Comparison of ENCODE assay signal across 25 mouse cellular contexts in genomic region chr19:8852236-8852928, GRCm38 (mm10). TPM values are rescaled to one million over a fixed set of nuclear protein-coding genes. Genes with fewer than 3 reads are reported as not detected.
A peak's percentile ranks its signal among the peaks of the same experiment; 100 is the strongest.
DNase-seq lines count a peak whose midpoint lies in the region; ATAC-seq lines count a peak whose summit lies in the region.
"Had no signal": no experiment of that assay in that cellular context is flagged by ENCODE, and none has a peak within 500 bp of the region (broad histone marks: within the 10 kb centered on the region; RNA-seq: fewer than 3 reads in every experiment).

No protein-coding gene starts in this region.

- H3K4me2 ChIP-seq in lung, embryonic 16.5 days (ENCODE audit: low read depth, low read length), result no peak overlapping the region
- H3K4me2 ChIP-seq in embryonic facial prominence, embryonic 14.5 days (ENCODE audit: low read depth, low read length), result no peak overlapping the region
- no peak overlapping the region for H3K4me2 ChIP-seq in limb, embryonic 12.5 days
- H3K4me2 ChIP-seq: embryonic facial prominence, embryonic 13.5 days; limb, embryonic 15.5 days; midbrain, embryonic 13.5 days had no signal

- peak; percentile 22; the same call in 1 of the 2 replicates for ATAC-seq in lung, embryonic 16.5 days (ENCODE audit: low read depth)
- ATAC-seq in embryonic facial prominence, embryonic 14.5 days (ENCODE audit: low read depth), result peak; percentile 31; the same call in 1 of the 2 replicates
- ATAC-seq in limb, embryonic 12.5 days (ENCODE audit: insufficient number of reproducible peaks, insufficient read depth, low FRiP score, low TSS enrichment, low read depth), result no peak
- ATAC-seq: forebrain, postnatal 0 days; hindbrain, postnatal 0 days; liver, postnatal 0 days; midbrain, embryonic 13.5 days had no signal

- no peaks in the 10 kb centered on the region for H3K9me3 ChIP-seq in lung, embryonic 16.5 days (ENCODE audit: control insufficient read depth, low read length)
- H3K9me3 ChIP-seq in embryonic facial prominence, embryonic 14.5 days (ENCODE audit: control insufficient read depth, low read length), result no peaks in the 10 kb centered on the region
- no peaks in the 10 kb centered on the region for H3K9me3 ChIP-seq in limb, embryonic 12.5 days
- H3K9me3 ChIP-seq: embryonic facial prominence, embryonic 13.5 days; G1E; limb, embryonic 15.5 days; midbrain, embryonic 13.5 days had no signal

- H3K9ac ChIP-seq in lung, embryonic 16.5 days (ENCODE audit: low read length), result no peak overlapping the region; the same call in 1 of the 2 replicates
- H3K9ac ChIP-seq in embryonic facial prominence, embryonic 14.5 days (ENCODE audit: low read depth, low read length), result no peak overlapping the region
- 0 out of 2 replicates have a peak overlapping the region, but pooled peaks have one; percentile 8 for H3K9ac ChIP-seq in limb, embryonic 12.5 days (replicated peaks)
- H3K9ac ChIP-seq: embryonic facial prominence, embryonic 13.5 days; forebrain, postnatal 0 days; limb, embryonic 15.5 days; liver, postnatal 0 days; midbrain, embryonic 13.5 days had no signal

- H3K27ac ChIP-seq in lung, embryonic 16.5 days (ENCODE audit: low read length), result no peak overlapping the region
- H3K27ac ChIP-seq in embryonic facial prominence, embryonic 14.5 days (replicated peaks; ENCODE audit: low read depth, low read length), result no peak overlapping the region
- no peak overlapping the region for H3K27ac ChIP-seq in limb, embryonic 12.5 days
- H3K27ac ChIP-seq: embryonic facial prominence, embryonic 13.5 days; hindbrain, postnatal 0 days; limb, embryonic 15.5 days; midbrain, embryonic 13.5 days had no signal

- whole genome bisulfite sequencing in lung, embryonic 16.5 days, result 47% methylated on average over 10 of the region's 10 CpGs
- WGBS in embryonic facial prominence, embryonic 14.5 days, result 56% methylated on average over 10 of the region's 10 CpGs
- WGBS in limb, embryonic 12.5 days, result 49% methylated on average over 10 of the region's 10 CpGs

- no peaks in the 10 kb centered on the region for H3K4me1 ChIP-seq in lung, embryonic 16.5 days (replicated peaks; ENCODE audit: control insufficient read depth, insufficient read depth, low read length)
- 0 out of 2 replicates have a peak, but pooled peaks cover 3% of the 10 kb centered on the region for H3K4me1 ChIP-seq in embryonic facial prominence, embryonic 14.5 days (ENCODE audit: control insufficient read depth, insufficient read depth, low read length)
- H3K4me1 ChIP-seq in limb, embryonic 12.5 days (replicated peaks), result peaks cover 14% of the 10 kb centered on the region
- H3K4me1 ChIP-seq: midbrain, embryonic 13.5 days had no signal

- no peaks in the 10 kb centered on the region for H3K27me3 ChIP-seq in lung, embryonic 16.5 days (ENCODE audit: control insufficient read depth, insufficient read depth, low read depth, low read length)
- H3K27me3 ChIP-seq in embryonic facial prominence, embryonic 14.5 days (replicated peaks; ENCODE audit: control insufficient read depth, insufficient read depth, low read length), result no peaks in the 10 kb centered on the region
- no peaks in the 10 kb centered on the region for H3K27me3 ChIP-seq in limb, embryonic 12.5 days
- H3K27me3 ChIP-seq: embryonic facial prominence, embryonic 13.5 days; limb, embryonic 15.5 days; midbrain, embryonic 13.5 days had no signal

- peaks cover 3% of the 10 kb centered on the region; the same call in 1 of the 2 replicates for H3K36me3 ChIP-seq in lung, embryonic 16.5 days (ENCODE audit: control insufficient read depth, insufficient read depth, low read length)
- peaks cover 6% of the 10 kb centered on the region; the same call in 1 of the 2 replicates for H3K36me3 ChIP-seq in embryonic facial prominence, embryonic 14.5 days (ENCODE audit: control insufficient read depth, insufficient read depth, low read length)
- H3K36me3 ChIP-seq in limb, embryonic 12.5 days, result peaks cover 15% of the 10 kb centered on the region

- H3K4me3 ChIP-seq in lung, embryonic 16.5 days (ENCODE audit: low read length), result no peak overlapping the region
- no peak overlapping the region for H3K4me3 ChIP-seq in embryonic facial prominence, embryonic 14.5 days (ENCODE audit: low read depth, low read length)
- no peak overlapping the region for H3K4me3 ChIP-seq in limb, embryonic 12.5 days (replicated peaks)
- H3K4me3 ChIP-seq: embryonic facial prominence, embryonic 13.5 days; limb, embryonic 15.5 days; midbrain, embryonic 13.5 days; myocyte had no signal

- DNase-seq in gastrocnemius, adult 18-20 months (ENCODE audit: low spot score), result peak; percentile 72
- no peak for DNase-seq in gastrocnemius, postnatal 4 days (ENCODE audit: low spot score in 2 of 2)
- no peak for DNase-seq in lung, postnatal 14 days
- DNase-seq in embryonic facial prominence, embryonic 14.5 days (ENCODE audit: low spot score), result no peak
- DNase-seq in ovary, postnatal 10 days (ENCODE audit: low spot score), result no peak
- DNase-seq in thymus, postnatal 4 days, result no peak
- DNase-seq: cerebellum, adult 11 months; cerebellum, postnatal 25 days; forebrain, postnatal 0 days; kidney, adult 11 months; kidney, postnatal 10 days; layer of hippocampus, adult 9-11 months; liver, postnatal 0 days; retina, postnatal 1 day had no signal

RNA-seq across cellular contexts. Expression of gene Lrrn4cl, which starts 1.8 kb away (rescaled TPM):
- total RNA-seq in gastrocnemius, adult 18-20 months (2021), result 1 to 10 TPM; 5.6 to 8.8 TPM
- total RNA-seq in gastrocnemius, postnatal 4 days (2021), result 10 to 100 TPM; 18.7 to 22.9 TPM
- 1.6 and 1.7 TPM in 2 replicates for polyA plus RNA-seq in lung, embryonic 16.5 days (2015; fragmentation: Nextera tagmentation; extraction: Ambion mirVana)
- polyA plus RNA-seq in embryonic facial prominence, embryonic 14.5 days (2014; fragmentation: Nextera tagmentation; extraction: Ambion mirVana), result 1.6 and 2.4 TPM in 2 replicates
- polyA plus RNA-seq in limb, embryonic 12.5 days (2016; fragmentation: Nextera tagmentation; extraction: Ambion mirVana), result 0.24 and 0.58 TPM in 2 replicates
- total RNA-seq: megakaryocyte progenitor cell, adult 5-6 weeks; neutrophil, adult 5-6 weeks had no signal
- polyA plus RNA-seq: G1E had no signal

RNA-seq across cellular contexts. Expression of gene Gng3, which starts 13.4 kb away (rescaled TPM):
- total RNA-seq in gastrocnemius, adult 18-20 months (2021), result not detected
- under 1 TPM; 0.17 to 0.26 TPM for total RNA-seq in gastrocnemius, postnatal 4 days (2021)
- polyA plus RNA-seq in lung, embryonic 16.5 days (2015; fragmentation: Nextera tagmentation; extraction: Ambion mirVana), result 2.8 and 3.3 TPM in 2 replicates
- polyA plus RNA-seq in embryonic facial prominence, embryonic 14.5 days (2014; fragmentation: Nextera tagmentation; extraction: Ambion mirVana), result 22.2 and 24.6 TPM in 2 replicates
- 10.7 and 12.0 TPM in 2 replicates for polyA plus RNA-seq in limb, embryonic 12.5 days (2016; fragmentation: Nextera tagmentation; extraction: Ambion mirVana)
- total RNA-seq: heart, postnatal 36 days had no signal
- polyA plus RNA-seq: G1E had no signal

RNA-seq across cellular contexts. Expression of gene Bscl2, which starts 15.1 kb away (rescaled TPM):
- total RNA-seq in gastrocnemius, adult 18-20 months (2021), result 10 to 100 TPM; 16.4 to 16.6 TPM
- 10 to 100 TPM; 22.1 to 24.2 TPM for total RNA-seq in gastrocnemius, postnatal 4 days (2021)
- polyA plus RNA-seq in lung, embryonic 16.5 days (2015; fragmentation: Nextera tagmentation; extraction: Ambion mirVana), result 54.1 and 54.6 TPM in 2 replicates
- 44.9 and 47.3 TPM in 2 replicates for polyA plus RNA-seq in embryonic facial prominence, embryonic 14.5 days (2014; fragmentation: Nextera tagmentation; extraction: Ambion mirVana)
- polyA plus RNA-seq in limb, embryonic 12.5 days (2016; fragmentation: Nextera tagmentation; extraction: Ambion mirVana), result 43.1 and 43.2 TPM in 2 replicates

RNA-seq across cellular contexts. Expression of gene Ubxn1, which starts 18.9 kb away (rescaled TPM):
- total RNA-seq in gastrocnemius, adult 18-20 months (2021), result 100 to 1,000 TPM; 204 to 206 TPM
- total RNA-seq in gastrocnemius, postnatal 4 days (2021), result 100 to 1,000 TPM; 149 to 158 TPM
- 156 and 164 TPM in 2 replicates for polyA plus RNA-seq in lung, embryonic 16.5 days (2015; fragmentation: Nextera tagmentation; extraction: Ambion mirVana)
- 144 and 149 TPM in 2 replicates for polyA plus RNA-seq in embryonic facial prominence, embryonic 14.5 days (2014; fragmentation: Nextera tagmentation; extraction: Ambion mirVana)
- polyA plus RNA-seq in limb, embryonic 12.5 days (2016; fragmentation: Nextera tagmentation; extraction: Ambion mirVana), result 184 and 185 TPM in 2 replicates

RNA-seq across cellular contexts. Expression of gene AC129217.1, which starts 22.8 kb away (rescaled TPM):
- total RNA-seq in gastrocnemius, adult 18-20 months (2021), result 1 to 10 TPM; 2.5 to 4.2 TPM
- under 1 TPM in 1 of 2 experiments, not detected in 1; 0.67 TPM for total RNA-seq in gastrocnemius, postnatal 4 days (2021)
- polyA plus RNA-seq in lung, embryonic 16.5 days (2015; fragmentation: Nextera tagmentation; extraction: Ambion mirVana), result not detected in 2 replicates
- polyA plus RNA-seq in embryonic facial prominence, embryonic 14.5 days (2014; fragmentation: Nextera tagmentation; extraction: Ambion mirVana), result not detected in 2 replicates
- polyA plus RNA-seq in limb, embryonic 12.5 days (2016; fragmentation: Nextera tagmentation; extraction: Ambion mirVana), result not detected in 2 replicates
- total RNA-seq: forebrain, postnatal 0 days; heart, postnatal 36 days; hindbrain, postnatal 0 days; megakaryocyte progenitor cell, adult 5-6 weeks had no signal
- polyA plus RNA-seq: embryonic facial prominence, embryonic 13.5 days; forebrain, postnatal 0 days; hindbrain, postnatal 0 days; limb, embryonic 15.5 days; liver, postnatal 0 days; midbrain, embryonic 13.5 days had no signal
